Mouse (Mus musculus) ovary, postnatal 10 days (tissue): ENCODE data around the gene Hibch.
"Not testable (repeated sequence)": the region's sequence is repeated elsewhere in the genome, so short reads cannot be mapped to it uniquely, and the experiment has no call there.

Experiments
- DNase-seq: peaks from one replicate; pipeline ENCODE4 v3.0.0; 2022; ENCODE audit warnings: low spot score

The Hibch gene

GRCm38 (mm10) chr1:52844782-52845665 is at the start of gene Hibch:
Gene Hibch (plus strand): TSS chr1:52844929.
- DNase-seq: peak; percentile 82

DNA sequence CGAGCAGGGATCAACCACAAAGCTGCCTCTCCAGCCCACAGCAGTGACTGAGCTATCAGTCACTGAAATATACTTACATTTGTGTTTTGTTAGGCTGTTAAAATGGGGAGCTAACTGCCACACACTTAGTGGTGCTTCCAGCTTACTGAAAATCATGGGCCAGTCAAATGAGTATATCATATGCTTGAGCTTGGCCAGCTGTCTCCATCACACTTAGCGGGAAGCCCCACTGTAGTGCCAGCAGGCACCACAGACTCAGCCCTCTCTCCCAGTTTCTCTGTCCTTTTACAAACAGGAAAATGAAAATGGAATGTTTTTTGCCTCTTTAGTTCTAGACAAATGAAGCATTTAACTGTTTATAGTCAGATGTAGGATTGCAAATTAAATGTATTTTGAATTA is 48.8 kb upstream of the Hibch start:
- no peak for DNase-seq

- DNase-seq: no peak
Observed at GRCm38 (mm10) chr1:52799056-52799726, 45.5 kb upstream of the Hibch start.

DNA sequence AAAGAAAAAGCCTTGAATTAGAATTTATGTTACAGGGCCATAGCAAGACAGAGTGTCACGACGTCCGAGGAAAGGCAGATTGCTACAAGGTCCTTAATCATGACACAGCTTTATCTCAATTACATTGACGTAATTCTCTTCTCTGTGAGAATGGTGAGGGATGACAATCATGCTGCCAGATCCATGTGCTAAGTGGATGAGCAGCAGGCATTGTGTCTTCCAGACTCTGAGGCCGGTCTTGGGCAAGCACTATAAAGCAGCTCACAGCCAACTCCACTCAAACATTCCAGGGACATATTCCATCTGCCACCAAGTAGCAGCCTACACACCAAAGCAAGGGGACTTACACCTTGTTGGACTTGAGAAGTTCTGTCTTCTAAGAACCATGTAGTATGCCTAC is 45.0 kb upstream of the Hibch start:
- no peak for DNase-seq

DNA sequence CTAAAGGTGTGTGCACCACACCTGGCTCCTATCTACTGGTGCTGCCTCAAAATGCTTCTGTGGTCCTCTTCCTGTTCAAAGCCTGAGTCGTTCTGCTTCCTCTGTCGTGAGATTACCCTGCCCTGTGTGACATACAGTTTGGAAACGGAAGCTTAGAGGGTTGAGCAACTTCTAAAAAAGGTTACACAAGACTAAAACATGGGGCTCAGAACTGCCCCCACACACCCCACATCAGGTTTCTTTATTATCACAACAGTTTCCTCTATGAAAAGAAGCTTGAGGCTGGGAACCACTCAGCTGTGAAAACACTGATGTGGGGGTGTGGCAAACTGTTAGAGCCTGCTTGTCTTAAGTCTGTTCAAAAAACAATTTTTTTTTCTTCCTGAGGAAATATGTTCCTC is 44.4 kb upstream of the Hibch start:
- DNase-seq: no peak

GRCm38 (mm10) chr1:52801651-52802050 is 43.1 kb upstream of the Hibch start:
- DNase-seq: no peak

DNA sequence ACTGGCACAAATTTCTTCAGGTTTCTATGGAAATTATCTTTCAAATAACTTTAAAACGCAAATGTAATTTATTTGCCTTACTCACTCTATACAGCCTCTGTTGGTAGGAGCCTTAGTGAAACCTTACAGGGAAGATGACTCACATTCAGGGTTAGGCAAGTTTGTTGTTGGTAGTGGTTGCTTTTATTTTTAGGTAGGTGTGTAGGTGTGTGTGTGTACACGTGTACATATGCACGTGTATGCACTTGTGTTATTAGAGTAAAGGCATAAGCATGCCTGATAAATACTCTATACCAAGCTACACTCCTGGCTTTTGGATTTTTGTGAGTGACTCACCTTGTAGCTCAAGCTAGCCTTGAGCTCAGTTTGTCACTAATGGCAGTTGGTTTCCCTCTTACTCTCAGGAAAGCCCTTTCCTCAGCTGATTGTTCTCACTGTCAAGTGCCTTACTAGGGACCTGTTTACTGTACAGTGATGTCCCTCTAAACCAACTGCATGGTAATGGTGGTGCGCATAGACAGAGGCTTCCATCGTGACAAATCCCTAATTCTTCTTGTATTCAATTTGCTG is 42.2 kb upstream of the Hibch start:
- no peak for DNase-seq

GRCm38 (mm10) chr1:52805041-52805440 is 39.7 kb upstream of the Hibch start:
- DNase-seq: no peak

GRCm38 (mm10) chr1:52808456-52808855 is 36.3 kb upstream of the Hibch start:
- DNase-seq: no peak

DNA sequence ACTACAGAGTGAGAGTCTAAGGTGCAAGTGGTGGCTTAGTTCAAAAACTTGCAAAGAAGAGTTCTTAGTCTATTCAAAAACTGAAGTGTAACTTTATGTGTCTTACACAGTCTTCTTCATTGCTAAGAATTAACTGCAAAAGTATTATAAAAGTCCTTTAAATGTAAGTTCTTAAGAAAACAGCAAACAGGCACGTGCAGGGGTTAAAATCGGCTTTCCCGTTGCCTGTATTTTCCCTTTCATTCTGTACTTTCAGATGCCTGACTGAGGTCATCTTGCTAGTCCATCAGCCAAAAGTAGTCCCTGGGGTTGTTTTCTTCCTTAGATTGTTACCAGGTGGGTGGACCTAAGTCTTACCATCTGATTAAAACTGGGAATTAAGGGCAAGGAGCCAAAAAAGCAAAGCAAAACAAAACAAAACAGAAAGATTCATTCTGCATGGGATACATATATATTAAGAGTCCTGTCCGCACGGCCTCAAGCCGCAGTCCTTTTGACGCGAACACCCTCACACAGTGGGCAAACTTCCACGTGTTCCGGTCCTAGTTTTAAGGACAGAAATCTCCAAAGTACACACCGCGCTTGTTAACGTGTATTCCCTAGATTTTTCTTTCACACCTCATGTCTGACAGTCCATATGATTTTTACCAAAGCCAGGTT is 28.4 kb upstream of the Hibch start:
- DNase-seq: no peak

DNA sequence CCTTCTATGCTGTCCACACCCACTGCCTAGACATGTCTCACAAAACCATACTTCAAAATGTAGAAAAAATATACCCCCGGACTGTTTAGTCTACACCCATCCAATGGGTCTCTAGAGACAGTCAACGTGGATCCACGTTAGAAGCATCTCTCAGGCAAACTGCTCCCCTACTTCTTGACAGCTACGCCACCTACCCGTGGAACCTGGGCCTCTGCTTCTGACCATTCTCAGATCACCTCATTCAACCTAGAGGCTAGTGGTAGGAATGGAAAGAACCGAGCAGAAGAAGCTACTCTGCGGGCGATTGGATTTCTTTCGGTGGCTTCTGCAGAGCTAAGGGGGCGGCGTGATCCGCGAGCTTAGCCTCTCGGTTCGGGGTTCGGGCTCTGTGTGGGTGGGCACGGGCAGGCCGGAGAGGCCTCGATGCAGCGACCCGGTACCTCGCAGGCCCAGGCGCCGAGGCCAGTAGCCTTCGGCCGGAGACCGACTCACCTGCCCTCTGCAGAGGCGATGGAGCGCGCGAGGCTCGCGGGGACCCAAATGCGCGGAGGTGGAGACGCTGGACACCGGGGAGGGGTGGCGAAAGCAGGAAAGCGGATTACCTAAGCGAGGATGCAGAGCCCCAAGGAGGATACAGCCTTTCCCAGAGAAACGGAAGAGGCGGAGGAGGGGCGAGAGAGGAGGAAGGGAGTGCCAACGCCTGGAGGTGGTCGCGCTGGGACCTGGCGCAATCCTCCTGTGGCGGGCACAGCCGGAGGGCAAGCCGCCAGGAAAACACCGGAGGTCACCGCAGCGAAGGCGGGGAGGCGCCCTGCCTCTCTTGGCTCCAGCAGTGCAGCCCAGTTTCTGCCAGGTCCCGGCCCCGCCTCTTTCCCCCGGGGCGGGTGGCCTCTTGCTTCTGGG is 27.6 kb upstream of the Hibch start, which contains the start of gene Inpp1:
TSS of gene Inpp1 (minus strand) at position 779 of the 903 bp plus-strand sequence.
- DNase-seq: peak; percentile 60

DNA sequence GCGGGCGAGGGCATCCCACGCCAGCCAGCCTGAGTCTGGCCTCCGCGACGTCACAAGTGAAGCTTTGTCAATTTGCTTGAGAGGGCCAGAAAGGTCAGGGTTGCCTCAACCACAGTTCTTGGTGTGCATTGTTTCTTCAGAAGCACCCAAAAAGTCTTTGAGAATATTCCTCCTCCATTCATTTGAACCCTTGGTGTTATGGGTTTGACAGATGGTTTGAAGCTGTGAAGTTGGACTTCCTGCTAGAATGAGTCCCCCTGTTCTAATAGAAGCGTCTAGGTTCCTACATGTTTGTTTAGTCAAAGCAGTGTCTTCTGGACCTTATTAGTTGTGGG is 26.9 kb upstream of the Hibch start:
- no peak for DNase-seq

- DNase-seq: no peak
Observed at GRCm38 (mm10) chr1:52839099-52839498, 5.6 kb upstream of the Hibch start.

GRCm38 (mm10) chr1:52844354-52844753 is 375 bp upstream of the Hibch start:
- no peak for DNase-seq

GRCm38 (mm10) chr1:52846556-52846955 is 1.8 kb downstream of the Hibch start:
- no peak for DNase-seq

- DNase-seq: no peak
Observed at GRCm38 (mm10) chr1:52849422-52849821, 4.7 kb downstream of the Hibch start.

DNA sequence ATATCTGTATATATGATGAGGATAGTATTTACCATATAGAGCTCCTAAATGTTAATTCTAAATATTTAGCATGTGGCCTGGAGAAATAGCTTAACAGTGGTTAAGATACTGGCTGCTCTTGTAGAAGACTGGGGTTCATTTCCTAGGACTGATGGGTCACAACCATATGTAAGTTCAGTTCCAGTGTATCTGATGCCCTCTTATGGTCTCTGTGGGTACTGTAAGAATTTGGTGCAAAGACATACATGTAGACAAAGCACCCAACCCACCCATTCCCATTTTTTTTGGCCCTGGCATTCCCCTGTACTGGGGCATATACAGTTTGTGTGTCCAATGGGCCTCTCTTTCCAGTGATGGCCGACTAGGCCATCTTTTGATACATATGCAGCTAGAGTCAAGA is 9.3 kb downstream of the Hibch start:
- DNase-seq: not testable (repeated sequence)

DNA sequence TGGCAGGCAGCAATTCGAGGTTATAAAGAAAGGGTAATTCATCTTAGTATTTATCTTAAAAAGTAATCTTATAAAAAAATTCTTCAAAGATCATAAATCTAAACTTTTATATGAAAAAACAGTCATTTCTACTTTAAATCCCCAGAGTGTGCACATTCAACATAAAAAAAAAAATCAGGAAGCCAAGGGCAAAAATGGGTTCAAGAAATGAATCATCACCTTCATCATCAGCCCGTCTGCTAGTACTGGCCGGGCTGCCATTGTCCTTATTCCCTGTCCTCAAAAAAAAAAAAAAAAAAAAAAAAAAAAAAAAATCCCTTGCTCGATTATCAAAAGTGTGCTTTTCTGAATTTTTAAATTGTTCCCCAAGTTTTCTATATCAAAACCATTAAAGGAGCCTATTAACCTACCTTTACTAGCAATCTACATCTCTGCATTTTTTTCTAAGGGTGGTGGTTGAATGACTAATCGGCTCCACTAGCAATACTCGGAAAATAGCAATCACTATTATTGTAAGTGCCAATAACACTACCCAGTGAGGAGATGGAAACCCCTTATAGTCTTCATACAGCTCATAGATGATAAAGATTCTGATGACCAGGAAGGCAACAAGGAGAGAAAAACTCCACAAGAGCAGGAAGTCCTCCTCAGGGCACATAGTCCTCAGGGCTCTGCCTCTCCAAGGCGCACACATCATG is 11.3 kb downstream of the Hibch start:
- DNase-seq: no peak

- no peak for DNase-seq
Observed at GRCm38 (mm10) chr1:52864220-52864619, 19.5 kb downstream of the Hibch start.

- DNase-seq: no peak
Observed at GRCm38 (mm10) chr1:52866007-52866406, 21.3 kb downstream of the Hibch start.

- no peak for DNase-seq
Observed at GRCm38 (mm10) chr1:52867876-52868275, 23.1 kb downstream of the Hibch start.
